Mouse (Mus musculus) midbrain, postnatal 0 days (tissue): Measurements from ENCODE around the gene Cacnb1. TPM values are rescaled to one million over a fixed set of nuclear protein-coding genes. Genes with fewer than 3 reads are reported as not detected.
A peak's percentile ranks its signal among the peaks of the same experiment; 100 is the strongest.

Experiments used
- ATAC-seq: fragments of 200-750 bp; cut with Nextera tagmentation; 2 replicates; pipeline ENCODE4 v1.8.0; 2017; ENCODE audit warnings: moderate number of reproducible peaks, mild to moderate bottlenecking, moderate TSS enrichment, moderate library complexity; ENCODE audit not compliant: low FRiP score
- DNase-seq: peaks from one replicate; pipeline ENCODE4 v3.0.0-alpha.2; 2015; ENCODE audit warnings: low spot score
- H3K27ac ChIP-seq: fragments of 300-500 bp; sonication (generic); 2 replicates; pipeline ENCODE4 v1.5.1; 2014; ENCODE audit warnings: low read depth, mild to moderate bottlenecking, low read length, mixed read lengths
- H3K27me3 ChIP-seq: fragments of 300-500 bp; sonication (generic); 2 replicates; pipeline ENCODE4 v1.6.1; 2014; ENCODE audit warnings: low read length, control low read depth, mixed read lengths; ENCODE audit not compliant: insufficient read depth
- H3K36me3 ChIP-seq: fragments of 300-500 bp; sonication (generic); 2 replicates; pipeline ENCODE4 v1.6.1; 2014; ENCODE audit warnings: low read length, control low read depth, mixed read lengths; ENCODE audit not compliant: insufficient read depth
- H3K4me1 ChIP-seq: fragments of 300-500 bp; sonication (generic); 2 replicates; pipeline ENCODE4 v1.6.1; 2014; ENCODE audit warnings: mild to moderate bottlenecking, control low read depth, antibody characterized with exemption, low read length, mixed read lengths; ENCODE audit not compliant: insufficient read depth
- H3K4me2 ChIP-seq: fragments of 300-500 bp; sonication (generic); 2 replicates; pipeline ENCODE4 v1.6.1; 2014; ENCODE audit warnings: low read depth, mild to moderate bottlenecking, low read length, mixed read lengths; ENCODE audit not compliant: poor library complexity, severe bottlenecking
- H3K4me3 ChIP-seq: fragments of 300-500 bp; sonication (generic); 2 replicates; pipeline ENCODE4 v1.5.1; 2014; ENCODE audit warnings: low read depth, mild to moderate bottlenecking, low read length, moderate library complexity
- H3K9ac ChIP-seq: fragments of 300-500 bp; sonication (generic); replicated peaks from 2 replicates; pipeline ENCODE4 v1.6.1; 2014; ENCODE audit warnings: mild to moderate bottlenecking, low read length, moderate library complexity, mixed read lengths; ENCODE audit not compliant: poor library complexity, severe bottlenecking
- H3K9me3 ChIP-seq: fragments of 300-500 bp; sonication (generic); 2 replicates; pipeline ENCODE4 v1.6.1; 2016; ENCODE audit warnings: low read length, control low read depth
- CTCF ChIP-seq: IDR thresholded peaks from 2 replicates; pipeline ENCODE4 v1.5.1; 2016; ENCODE audit warnings: antibody characterized with exemption, mild to moderate bottlenecking
- WGBS: fragments of 180-500 bp; shearing (Covaris S2); extraction: QIAGEN DNeasy Blood & Tissue Kit; methylation state at CpG from one replicate; pipeline ENCODE4 v1.1.7; 2014; 5-methylcytosine and 5-hydroxymethylcytosine counted together
- polyA plus RNA-seq: library from polyadenylated mRNA; unstranded; fragments of >200 nt; fragmentation: Nextera tagmentation; extraction: Ambion mirVana; gene quantifications from 2 replicates; pipeline ENCODE4 v1.2.1, GENCODE M21; 2015
- total RNA-seq: library from RNA; depleted of rRNA; stranded (reverse); fragments of >200 nt; gene quantifications from 2 replicates; pipeline ENCODE4 v1.2.3, GENCODE M21; 2014

The Cacnb1 gene
- total and polyA plus RNA-seq, 2 experiments from 2014 or later, result 63.2 to 96.4 TPM

DNA sequence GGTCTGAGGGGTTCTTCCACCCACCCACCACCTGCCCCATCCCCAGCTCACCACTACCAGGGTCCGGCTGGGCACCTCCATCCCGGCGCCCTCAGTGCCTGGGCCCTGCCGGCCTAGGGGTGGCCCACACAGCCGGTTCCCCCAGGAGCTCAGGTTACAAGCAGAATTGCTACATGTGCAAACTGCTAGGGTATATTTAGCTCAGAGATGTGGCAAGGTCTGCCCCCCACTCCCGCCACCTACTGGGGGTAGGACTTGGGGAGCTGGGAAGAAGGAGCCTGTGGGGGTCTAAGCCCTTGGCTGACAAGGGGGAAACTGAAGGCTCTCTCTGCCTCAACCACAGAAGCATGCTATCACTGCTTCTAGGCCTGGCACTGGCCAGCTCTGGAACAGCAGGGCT, 4.6 kb downstream of the Cacnb1 start:
- TF ChIP-seq CTCF, result 0 out of 2 replicates have a peak, but pooled peaks have one; percentile 1
- ATAC-seq (no peak), DNase-seq (no peak)
- H3K9ac ChIP-seq, result peak overlapping the region; percentile 24; the same call in 1 of the 2 replicates
- no peaks in the 10 kb centered on the region for H3K9me3 ChIP-seq
- WGBS, result 65% methylated on average over 6 of the region's 6 CpGs
- H3K36me3 ChIP-seq, result peaks cover 38% of the 10 kb centered on the region
- no peaks in the 10 kb centered on the region for H3K27me3 ChIP-seq
- H3K4me3 ChIP-seq, result no peak overlapping the region
- no peak overlapping the region for H3K27ac ChIP-seq
- H3K4me2 ChIP-seq, result no peak overlapping the region
- peaks cover 16% of the 10 kb centered on the region; the same call in 1 of the 2 replicates for H3K4me1 ChIP-seq

- DNase-seq, result no peak
These were observed 6.0 kb downstream of the Cacnb1 start for GRCm38 (mm10) chr11:98016824-98017223.

DNA sequence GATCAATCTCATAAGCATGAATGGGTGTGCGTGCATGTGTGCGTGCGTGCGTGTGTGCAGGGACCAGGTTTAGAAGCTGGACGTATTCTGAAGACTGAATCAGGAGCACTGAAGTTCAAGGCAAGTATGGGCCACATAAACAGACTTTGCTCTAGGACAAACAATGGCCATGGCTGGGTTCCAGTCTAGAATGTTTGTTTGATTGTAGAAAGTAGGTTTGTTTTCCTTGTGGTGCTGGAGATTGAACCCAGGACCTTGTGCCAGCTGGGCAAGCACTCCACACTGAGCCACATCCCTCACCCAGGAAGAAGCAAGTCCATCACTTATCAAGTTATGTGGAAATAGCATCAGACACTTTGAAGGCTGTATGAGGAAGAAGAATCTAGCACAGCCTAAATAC, 6.7 kb downstream of the Cacnb1 start:
- Histone ChIP-seq H3K36me3 (peaks cover 51% of the 10 kb centered on the region), H3K4me1 (peaks cover 15% of the 10 kb centered on the region; the same call in 1 of the 2 replicates), H3K9ac (no peak overlapping the region), H3K27ac (no peak overlapping the region), H3K4me2 (no peak overlapping the region), H3K4me3 (no peak overlapping the region), H3K27me3 (no peaks in the 10 kb centered on the region), H3K9me3 (no peaks in the 10 kb centered on the region)
- ATAC-seq (no peak), DNase-seq (no peak)
- 93% methylated on average over 5 of the region's 5 CpGs for WGBS
- TF ChIP-seq CTCF, result no peak

More at GRCm38 (mm10) chr11:98016824-98017223, 6.0 kb downstream of the Cacnb1 start:
- no peak for TF ChIP-seq CTCF
- WGBS, result 65% methylated on average over 4 of the region's 4 CpGs
- H3K36me3 ChIP-seq, result peaks cover 46% of the 10 kb centered on the region
- no peak overlapping the region for H3K27ac ChIP-seq
- no peak overlapping the region for H3K4me2 ChIP-seq
- no peak overlapping the region for H3K4me3 ChIP-seq
- H3K4me1 ChIP-seq, result peaks cover 15% of the 10 kb centered on the region; the same call in 1 of the 2 replicates
- no peaks in the 10 kb centered on the region for H3K9me3 ChIP-seq
- H3K27me3 ChIP-seq, result no peaks in the 10 kb centered on the region
- no peak overlapping the region for H3K9ac ChIP-seq
- no peak for ATAC-seq

DNA sequence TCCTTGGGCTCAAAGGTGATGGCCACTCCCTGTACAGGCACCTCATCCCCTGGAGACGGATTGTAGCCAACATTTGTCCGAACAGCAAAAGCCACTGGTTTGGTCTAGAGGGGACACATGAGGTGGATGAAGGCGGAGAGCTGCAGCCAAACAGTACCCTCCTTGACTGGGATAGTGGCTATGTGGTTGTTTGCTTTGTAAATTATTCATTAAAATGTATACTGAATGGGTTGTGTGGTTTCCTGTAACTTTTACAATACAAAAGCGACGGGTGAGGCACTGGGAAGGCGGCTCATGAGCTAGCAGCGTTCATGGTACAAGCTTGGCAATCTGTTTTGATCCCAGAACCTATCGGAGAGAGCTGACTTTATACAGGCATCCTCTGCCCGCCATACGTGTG, 10.0 kb downstream of the Cacnb1 start:
- WGBS, result 87% methylated on average over 10 of the region's 10 CpGs
- Histone ChIP-seq H3K36me3 (peaks cover 71% of the 10 kb centered on the region), H3K27ac (no peak overlapping the region), H3K4me3 (no peak overlapping the region), H3K27me3 (no peaks in the 10 kb centered on the region), H3K9me3 (no peaks in the 10 kb centered on the region), H3K9ac (no peak overlapping the region), H3K4me2 (no peak overlapping the region), H3K4me1 (no peaks in the 10 kb centered on the region)
- ATAC-seq (no peak), DNase-seq (no peak)
- TF ChIP-seq CTCF, result no peak

- DNase-seq (no peak), ATAC-seq (no peak)
- H3K36me3 ChIP-seq, result peaks cover 68% of the 10 kb centered on the region
- WGBS, result 59% methylated on average over 4 of the region's 9 CpGs
- no peaks in the 10 kb centered on the region for H3K27me3 ChIP-seq
- H3K27ac ChIP-seq, result no peak overlapping the region
- no peaks in the 10 kb centered on the region for H3K9me3 ChIP-seq
- H3K4me2 ChIP-seq, result no peak overlapping the region
- no peak overlapping the region for H3K9ac ChIP-seq
- H3K4me1 ChIP-seq, result no peaks in the 10 kb centered on the region
- no peak for TF ChIP-seq CTCF
- no peak overlapping the region for H3K4me3 ChIP-seq
These were observed 11.1 kb downstream of the Cacnb1 start for GRCm38 (mm10) chr11:98011716-98012115.

GRCm38 (mm10) chr11:98008087-98008486, 14.7 kb downstream of the Cacnb1 start:
- 84% methylated on average over 11 of the region's 11 CpGs for WGBS
- TF ChIP-seq CTCF, result no peak
- H3K4me3 ChIP-seq, result no peak overlapping the region
- H3K27me3 ChIP-seq, result no peaks in the 10 kb centered on the region
- no peak overlapping the region for H3K27ac ChIP-seq
- H3K9me3 ChIP-seq, result no peaks in the 10 kb centered on the region
- DNase-seq (no peak), ATAC-seq (no peak)
- H3K4me1 ChIP-seq, result no peaks in the 10 kb centered on the region
- peaks cover 67% of the 10 kb centered on the region for H3K36me3 ChIP-seq
- no peak overlapping the region for H3K9ac ChIP-seq
- H3K4me2 ChIP-seq, result no peak overlapping the region
